Mouse (Mus musculus) left cerebral cortex, postnatal 10 days (tissue): ENCODE data around the gene Toe1. TPM values are rescaled to one million over a fixed set of nuclear protein-coding genes. Genes with fewer than 3 reads are reported as not detected.
"Not testable (repeated sequence)": the region's sequence is repeated elsewhere in the genome, so short reads cannot be mapped to it uniquely, and the experiment has no call there.

Source experiments
- DNase-seq, 2 experiments: peaks; one replicate each; pipeline ENCODE4 v3.0.0; 2021 to 2022; ENCODE audit warnings: low spot score in 2 of 2, mixed read lengths in 1 of 2; ENCODE audit errors: extremely low spot score in 1 of 2
- intact Hi-C: fragments of 180-260 bp; cut with DNase I; formaldehyde crosslinking; loops from one replicate; pipeline ENCODE4 v1.15.1; 2025
- total RNA-seq, 2 experiments: library from RNA; stranded (reverse); gene quantifications; 2 replicates each; pipeline ENCODE4 v1.2.3; 2021

Toe1 gene
- total RNA-seq = 10 to 100 TPM; 15.2 to 16.1 TPM

GRCm38 (mm10) chr4:116807197-116808129 is at the start of gene Toe1, which contains the start of gene Mutyh:
Gene Toe1 (minus strand): TSS chr4:116807640.
Gene Mutyh (plus strand): TSS chr4:116807723.
- peak; percentile 92 to 98 for DNase-seq
- intact Hi-C loops = no loop called here

GRCm38 (mm10) chr4:116857203-116857602 is 49.8 kb upstream of the Toe1 start:
- intact Hi-C loops = no loop called here
- DNase-seq = no peak

- intact Hi-C loops = no loop called here
- DNase-seq = no peak
Measured at GRCm38 (mm10) chr4:116854286-116854685, 46.8 kb upstream of the Toe1 start.

- intact Hi-C loops = no loop called here
- DNase-seq = no peak
Measured at GRCm38 (mm10) chr4:116849901-116850300, 42.5 kb upstream of the Toe1 start.

- intact Hi-C loops = no loop called here
Measured at GRCm38 (mm10) chr4:116844324-116844723, 36.9 kb upstream of the Toe1 start.

GRCm38 (mm10) chr4:116840841-116841240 is 33.4 kb upstream of the Toe1 start:
- intact Hi-C loops = no loop called here
- no peak for DNase-seq

More at GRCm38 (mm10) chr4:116844324-116844723, 36.9 kb upstream of the Toe1 start:
- DNase-seq = no peak

GRCm38 (mm10) chr4:116840096-116840495 is 32.7 kb upstream of the Toe1 start:
- DNase-seq = not testable (repeated sequence)

GRCm38 (mm10) chr4:116838999-116839398 is 31.6 kb upstream of the Toe1 start:
- no peak for DNase-seq
- intact Hi-C loops = no loop called here

More at GRCm38 (mm10) chr4:116840096-116840495, 32.7 kb upstream of the Toe1 start:
- intact Hi-C loops = not testable (repeated sequence)

- no peak for DNase-seq
- intact Hi-C loops = no loop called here
Measured at GRCm38 (mm10) chr4:116830070-116830368, 22.6 kb upstream of the Toe1 start.

- intact Hi-C loops = loop anchor here (10.0 kb wide), 1 partner anchor 305 kb away; the partner anchor contains the start of gene Plk3
- no peak for DNase-seq
Measured at GRCm38 (mm10) chr4:116829364-116830069, 22.1 kb upstream of the Toe1 start.

GRCm38 (mm10) chr4:116827819-116828218 is 20.4 kb upstream of the Toe1 start:
- DNase-seq = peak in 1 of 2 experiments; percentile 34
- intact Hi-C loops = loop anchor here (1.0 to 10.0 kb wide), 2 partner anchors 163 to 307 kb away; partner anchors contain the start of gene Plk3

- DNase-seq = peak; percentile 69 to 72
- intact Hi-C loops = loop anchor here (10.0 kb wide), 1 partner anchor 310 kb away; the partner anchor contains the start of gene Plk3
Measured at GRCm38 (mm10) chr4:116824541-116825004, 17.1 kb upstream of the Toe1 start.

- no peak for DNase-seq
Measured at GRCm38 (mm10) chr4:116821694-116822016, 14.2 kb upstream of the Toe1 start, which contains the start of gene Hpdl. Gene Hpdl (minus strand): TSS chr4:116821707.

GRCm38 (mm10) chr4:116820902-116821693 is 13.7 kb upstream of the Toe1 start:
- DNase-seq = peak in 1 of 2 experiments; percentile 72
- intact Hi-C loops = loop anchor here (10.0 kb wide), 1 partner anchor 314 kb away; the partner anchor contains the start of gene Plk3

More at GRCm38 (mm10) chr4:116821694-116822016, 14.2 kb upstream of the Toe1 start, which contains the start of gene Hpdl:
- intact Hi-C loops = loop anchor here (10.0 kb wide), 1 partner anchor 313 kb away; the partner anchor contains the start of gene Plk3

GRCm38 (mm10) chr4:116819968-116820901 is 12.8 kb upstream of the Toe1 start:
- intact Hi-C loops = loop anchor here (10.0 kb wide), 1 partner anchor 315 kb away; the partner anchor contains the start of gene Plk3
- no peak for DNase-seq

- no peak for DNase-seq
- intact Hi-C loops = no loop called here
Measured at GRCm38 (mm10) chr4:116817486-116817885, 10.0 kb upstream of the Toe1 start.

- intact Hi-C loops = no loop called here
- no peak for DNase-seq
Measured at GRCm38 (mm10) chr4:116815276-116815675, 7.8 kb upstream of the Toe1 start.
